Mouse (Mus musculus) intestine, postnatal 0 days (tissue): ENCODE data around the gene Cd38. TPM values are rescaled to one million over a fixed set of nuclear protein-coding genes. Genes with fewer than 3 reads are reported as not detected.

Source experiments
- ATAC-seq: fragments of 200-750 bp; cut with Nextera tagmentation; 2 replicates; pipeline ENCODE4 v1.8.0; 2017; ENCODE audit warnings: mild to moderate bottlenecking, moderate TSS enrichment, moderate library complexity
- H3K27ac ChIP-seq: fragments of 300-500 bp; sonication (generic); 2 replicates; pipeline ENCODE4 v1.5.1; 2014; ENCODE audit warnings: mild to moderate bottlenecking, low read depth, low read length, moderate library complexity
- H3K27me3 ChIP-seq: fragments of 300-500 bp; sonication (generic); replicated peaks from 2 replicates; pipeline ENCODE4 v1.6.1; 2014; ENCODE audit warnings: low read length, mixed read lengths; ENCODE audit not compliant: control insufficient read depth, insufficient read depth
- H3K36me3 ChIP-seq: fragments of 300-500 bp; sonication (generic); 2 replicates; pipeline ENCODE4 v1.6.1; 2014; ENCODE audit warnings: mild to moderate bottlenecking, moderate library complexity; ENCODE audit not compliant: control insufficient read depth, insufficient read depth
- H3K4me1 ChIP-seq: fragments of 300-500 bp; sonication (generic); replicated peaks from 2 replicates; pipeline ENCODE4 v1.6.1; 2014; ENCODE audit warnings: antibody characterized with exemption, low read length, mixed read lengths; ENCODE audit not compliant: control insufficient read depth, insufficient read depth
- H3K4me2 ChIP-seq: fragments of 300-500 bp; sonication (generic); replicated peaks from 2 replicates; pipeline ENCODE4 v1.6.1; 2014; ENCODE audit warnings: low read depth, mild to moderate bottlenecking, moderate library complexity
- H3K4me3 ChIP-seq: fragments of 300-500 bp; sonication (generic); 2 replicates; pipeline ENCODE4 v1.5.1; 2014; ENCODE audit warnings: low read depth, low read length
- H3K9ac ChIP-seq: fragments of 300-500 bp; sonication (generic); 2 replicates; pipeline ENCODE4 v1.6.1; 2014; ENCODE audit warnings: mild to moderate bottlenecking, low read depth, low read length
- H3K9me3 ChIP-seq: fragments of 300-500 bp; sonication (generic); 2 replicates; pipeline ENCODE4 v1.6.1; 2016; ENCODE audit warnings: mixed run types; ENCODE audit not compliant: control insufficient read depth
- CTCF ChIP-seq: sonication (generic); IDR thresholded peaks from 2 replicates; pipeline ENCODE4 v1.5.1; 2016; ENCODE audit warnings: low read depth, mild to moderate bottlenecking, control low read depth, antibody characterized with exemption, moderate library complexity
- WGBS: fragments of 180-500 bp; shearing (Covaris S2); extraction: QIAGEN DNeasy Blood & Tissue Kit; methylation state at CpG from one replicate; pipeline ENCODE4 v1.1.7; 2014; 5-methylcytosine and 5-hydroxymethylcytosine counted together
- polyA plus RNA-seq: library from polyadenylated mRNA; unstranded; fragments of >200 nt; fragmentation: Nextera tagmentation; extraction: Ambion mirVana; gene quantifications from 2 replicates; pipeline ENCODE4 v1.2.1, GENCODE M21; 2015

Gene Cd38
- polyA plus RNA-seq, 1 experiment from 2014 or later, result 9.5 TPM

DNA sequence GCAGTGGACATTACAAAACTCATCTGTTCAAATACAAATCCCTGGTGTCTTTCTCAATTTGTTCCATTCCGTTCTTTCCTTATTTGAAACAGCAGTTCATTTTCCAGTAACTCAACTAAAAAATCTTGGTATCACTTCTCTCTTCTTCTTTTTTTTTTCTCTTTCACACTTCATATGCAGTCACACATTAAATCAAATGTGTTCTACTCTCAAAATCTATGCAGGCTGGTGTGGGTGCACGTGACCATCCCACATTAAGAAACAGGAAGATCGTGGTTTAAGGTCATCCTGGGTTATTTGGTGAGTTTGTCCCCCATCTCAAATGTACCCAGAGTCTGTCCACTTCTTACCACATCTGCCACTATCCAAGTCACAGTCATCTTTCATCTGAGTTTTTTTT is 13.7 kb downstream of the Cd38 start:
- H3K36me3 ChIP-seq, result no peaks in the 10 kb centered on the region
- TF ChIP-seq CTCF, result no peak
- WGBS, result 88% methylated on average over 3 of the region's 3 CpGs

DNA sequence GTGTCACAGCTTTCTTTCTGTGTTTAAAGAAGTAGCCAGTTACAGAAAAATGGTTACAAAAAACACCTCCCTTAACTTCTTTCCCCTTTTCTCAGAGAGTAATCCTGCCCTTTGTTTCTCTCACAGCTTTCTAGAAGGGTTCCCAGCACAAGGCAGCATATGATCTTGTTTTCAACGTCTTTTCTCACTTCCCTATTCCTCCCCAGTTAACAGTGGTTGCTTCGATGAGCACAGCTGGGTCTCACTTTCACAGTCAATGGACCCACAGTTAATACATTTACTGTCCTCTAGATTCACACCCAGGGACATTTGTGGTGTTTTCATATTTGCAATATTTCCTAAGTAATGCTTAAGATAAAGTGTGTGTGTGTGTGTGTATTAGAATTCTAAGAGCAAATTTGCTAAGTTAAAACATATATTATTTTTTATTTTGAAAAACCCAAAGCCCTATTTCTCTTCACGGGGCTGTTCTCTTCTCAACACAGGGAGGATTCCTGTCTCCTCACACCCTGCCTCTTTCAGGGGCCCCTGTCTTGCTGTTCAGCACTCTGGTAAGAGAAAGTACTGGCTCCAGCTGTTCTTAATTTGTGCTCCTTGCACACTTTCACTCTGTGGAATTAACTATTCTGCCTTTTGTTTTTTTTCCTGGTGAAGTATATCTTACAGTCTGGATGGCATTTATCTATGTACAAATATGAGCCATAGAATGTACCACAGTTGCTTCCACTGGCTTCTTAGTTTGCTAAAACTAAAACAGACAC is 16.9 kb downstream of the Cd38 start:
- H3K4me2 ChIP-seq, result no peak overlapping the region
- H3K4me1 ChIP-seq, result no peaks in the 10 kb centered on the region
- no peak for TF ChIP-seq CTCF
- 45% methylated on average over 3 of the region's 3 CpGs for WGBS
- no peaks in the 10 kb centered on the region for H3K9me3 ChIP-seq
- no peaks in the 10 kb centered on the region for H3K27me3 ChIP-seq
- H3K9ac ChIP-seq, result no peak overlapping the region
- ATAC-seq, result no peak
- H3K36me3 ChIP-seq, result no peaks in the 10 kb centered on the region
- H3K27ac ChIP-seq, result no peak overlapping the region
- no peak overlapping the region for H3K4me3 ChIP-seq

More for the DNA sequence above, 13.7 kb downstream of the Cd38 start:
- Histone ChIP-seq H3K27ac (no peak overlapping the region), H3K27me3 (no peaks in the 10 kb centered on the region), H3K4me2 (no peak overlapping the region), H3K4me3 (no peak overlapping the region), H3K9me3 (no peaks in the 10 kb centered on the region), H3K4me1 (no peaks in the 10 kb centered on the region), H3K9ac (no peak overlapping the region)
- ATAC-seq, result no peak

DNA sequence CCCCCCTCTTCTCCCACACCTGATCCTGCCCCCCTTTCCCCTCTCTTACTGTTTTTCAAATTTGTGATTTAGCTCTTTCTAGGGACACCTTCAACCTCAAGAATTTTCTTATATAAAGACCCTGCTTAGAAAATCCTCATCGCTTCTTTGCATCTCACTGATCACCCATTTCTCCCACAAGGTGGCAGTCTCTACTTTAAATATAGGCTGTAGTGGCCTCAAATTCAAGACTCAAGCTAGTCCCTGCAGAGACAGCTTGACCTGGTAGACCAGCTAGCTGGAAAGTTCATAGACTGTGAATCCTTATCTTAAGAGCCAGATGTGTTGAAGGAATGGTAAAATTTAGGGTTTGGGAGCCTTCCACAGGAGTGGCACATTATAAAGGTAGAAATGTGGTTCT is 24.0 kb downstream of the Cd38 start:
- H3K4me1 ChIP-seq, result no peaks in the 10 kb centered on the region
- no peak overlapping the region for H3K4me2 ChIP-seq
- TF ChIP-seq CTCF, result peak; percentile 76
- no peak overlapping the region for H3K4me3 ChIP-seq
- no peaks in the 10 kb centered on the region for H3K9me3 ChIP-seq
- ATAC-seq, result peak; percentile 59
- no peak overlapping the region for H3K9ac ChIP-seq
- WGBS, result 14% methylated on average over 1 of the region's 1 CpGs
- H3K36me3 ChIP-seq, result no peaks in the 10 kb centered on the region
- H3K27me3 ChIP-seq, result no peaks in the 10 kb centered on the region
- H3K27ac ChIP-seq, result no peak overlapping the region

DNA sequence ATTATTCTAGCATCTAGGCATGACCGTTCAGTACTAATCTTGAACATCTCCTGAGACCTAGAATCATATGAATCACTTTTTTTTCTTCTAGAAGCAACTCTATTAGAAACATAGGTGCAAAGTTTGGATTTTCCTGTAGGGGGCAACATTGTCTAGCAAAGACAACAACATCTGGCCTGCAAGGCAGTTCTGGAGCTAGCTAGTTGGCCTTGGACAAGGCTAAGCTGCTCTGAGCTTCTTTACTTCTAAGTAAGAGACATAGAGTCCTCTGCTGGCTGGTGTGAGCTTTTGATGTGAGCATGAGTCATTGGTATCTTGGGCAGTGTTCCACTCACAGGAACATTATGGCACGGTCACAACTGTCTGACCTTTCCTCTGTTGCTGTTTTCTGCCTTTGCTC is 25.8 kb downstream of the Cd38 start:
- 51% methylated on average over 2 of the region's 2 CpGs for WGBS
- H3K27ac ChIP-seq, result no peak overlapping the region
- H3K4me1 ChIP-seq, result no peaks in the 10 kb centered on the region
- H3K4me3 ChIP-seq, result no peak overlapping the region
- no peak overlapping the region for H3K9ac ChIP-seq
- H3K36me3 ChIP-seq, result no peaks in the 10 kb centered on the region
- no peak overlapping the region for H3K4me2 ChIP-seq
- H3K9me3 ChIP-seq, result no peaks in the 10 kb centered on the region
- peak; percentile 51; the same call in 1 of the 2 replicates for ATAC-seq
- no peaks in the 10 kb centered on the region for H3K27me3 ChIP-seq
- TF ChIP-seq CTCF, result peak; percentile 81

DNA sequence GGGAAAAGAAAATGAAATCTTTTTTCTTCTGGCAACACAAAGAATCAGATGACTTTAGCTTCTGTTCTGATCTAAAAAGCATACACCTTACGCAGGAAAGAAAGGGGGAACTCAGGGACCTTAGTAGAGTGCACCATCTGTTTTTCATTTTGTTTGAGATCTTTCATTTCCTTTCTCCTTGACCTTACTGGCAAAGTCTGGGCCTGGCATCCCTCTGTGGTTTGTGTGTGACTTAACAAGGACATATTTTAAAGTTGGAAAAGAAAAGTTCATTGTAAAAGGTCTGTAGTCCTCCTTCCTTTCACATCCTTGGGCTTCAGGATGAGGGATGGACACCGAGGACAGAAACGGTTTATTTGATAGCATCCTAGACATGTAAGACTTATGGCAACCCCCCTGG is 27.6 kb downstream of the Cd38 start:
- Histone ChIP-seq H3K27me3 (no peaks in the 10 kb centered on the region), H3K4me2 (no peak overlapping the region), H3K36me3 (no peaks in the 10 kb centered on the region), H3K27ac (no peak overlapping the region), H3K9me3 (no peaks in the 10 kb centered on the region), H3K9ac (no peak overlapping the region), H3K4me1 (no peaks in the 10 kb centered on the region), H3K4me3 (no peak overlapping the region)
- no peak for ATAC-seq
- WGBS, result 84% methylated on average over 3 of the region's 3 CpGs
- no peak for TF ChIP-seq CTCF

DNA sequence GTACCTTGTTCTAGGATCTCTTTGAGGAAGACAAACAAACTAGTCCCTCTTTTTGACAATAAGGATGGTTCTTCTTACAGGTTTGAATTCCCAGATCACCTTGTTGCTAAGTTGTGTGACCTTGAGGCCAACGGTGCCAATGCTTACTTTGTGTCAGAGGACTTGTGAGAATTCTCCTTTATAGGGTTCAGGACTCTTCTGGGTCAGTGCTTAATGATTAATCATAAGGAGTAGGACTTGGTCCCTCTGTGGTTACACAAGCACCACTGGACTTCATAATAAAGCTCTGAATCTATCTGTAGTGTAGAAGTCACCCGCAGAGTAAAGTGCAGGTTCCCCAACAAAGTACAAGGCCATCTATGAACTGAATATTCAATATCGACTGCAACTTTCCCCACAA is 36.3 kb downstream of the Cd38 start:
- no peaks in the 10 kb centered on the region for H3K4me1 ChIP-seq
- no peaks in the 10 kb centered on the region for H3K27me3 ChIP-seq
- no peak overlapping the region for H3K4me2 ChIP-seq
- TF ChIP-seq CTCF, result no peak
- H3K9ac ChIP-seq, result no peak overlapping the region
- WGBS, result 44% methylated on average over 3 of the region's 3 CpGs
- ATAC-seq, result peak; percentile 69
- H3K9me3 ChIP-seq, result no peaks in the 10 kb centered on the region
- no peaks in the 10 kb centered on the region for H3K36me3 ChIP-seq
- H3K4me3 ChIP-seq, result no peak overlapping the region
- no peak overlapping the region for H3K27ac ChIP-seq
